Mouse (Mus musculus) heart, embryonic 16.5 days (tissue): ENCODE measurements around the gene Fam205c. TPM values are rescaled to one million over a fixed set of nuclear protein-coding genes. Genes with fewer than 3 reads are reported as not detected.
"Not testable (repeated sequence)": the region's sequence is repeated elsewhere in the genome, so short reads cannot be mapped to it uniquely, and the experiment has no call there.

Source experiments
- ATAC-seq: fragments of 200-750 bp; cut with Nextera tagmentation; replicated peaks from 2 replicates; pipeline ENCODE4 v1.8.0; 2017; ENCODE audit warnings: moderate number of reproducible peaks; ENCODE audit not compliant: insufficient read depth, low FRiP score; ENCODE audit errors: extremely low read depth
- H3K27ac ChIP-seq: fragments of 300-500 bp; sonication (generic); 2 replicates; pipeline ENCODE4 v1.5.1; 2014; ENCODE audit warnings: mild to moderate bottlenecking, low read length, control low read depth, moderate library complexity
- H3K27me3 ChIP-seq: fragments of 300-500 bp; sonication (generic); 2 replicates; pipeline ENCODE4 v1.6.1; 2014; ENCODE audit warnings: low read length, mixed read lengths; ENCODE audit not compliant: control insufficient read depth, insufficient read depth
- H3K36me3 ChIP-seq: fragments of 300-500 bp; sonication (generic); 2 replicates; pipeline ENCODE4 v1.6.1; 2014; ENCODE audit not compliant: control insufficient read depth, insufficient read depth
- H3K4me1 ChIP-seq: fragments of 300-500 bp; sonication (generic); 2 replicates; pipeline ENCODE4 v1.6.1; 2014; ENCODE audit warnings: low read length, mixed read lengths; ENCODE audit not compliant: control insufficient read depth, insufficient read depth
- H3K4me2 ChIP-seq: fragments of 300-500 bp; sonication (generic); 2 replicates; pipeline ENCODE4 v1.6.1; 2014; ENCODE audit warnings: low read depth, mild to moderate bottlenecking, control low read depth, low read length
- H3K4me3 ChIP-seq: fragments of 300-500 bp; sonication (generic); 2 replicates; pipeline ENCODE4 v1.5.1; 2014; ENCODE audit warnings: mild to moderate bottlenecking, control low read depth, low read length
- H3K9ac ChIP-seq: fragments of 300-500 bp; sonication (generic); 2 replicates; pipeline ENCODE4 v1.6.1; 2014; ENCODE audit warnings: low read length, control low read depth
- H3K9me3 ChIP-seq: fragments of 300-500 bp; sonication (generic); replicated peaks from 2 replicates; pipeline ENCODE4 v1.6.1; 2016; ENCODE audit warnings: low read length; ENCODE audit not compliant: control insufficient read depth
- WGBS: fragments of 180-500 bp; shearing (Covaris S2); extraction: QIAGEN DNeasy Blood & Tissue Kit; methylation state at CpG from one replicate; pipeline ENCODE4 v1.1.7; 2014; 5-methylcytosine and 5-hydroxymethylcytosine counted together
- polyA plus RNA-seq: library from polyadenylated mRNA; unstranded; fragments of >200 nt; fragmentation: Nextera tagmentation; extraction: Ambion mirVana; gene quantifications from 2 replicates; pipeline ENCODE4 v1.2.1, GENCODE M21; 2015

Gene Fam205c
- polyA plus RNA-seq, 1 experiment from 2014 or later = 0.13 TPM

DNA sequence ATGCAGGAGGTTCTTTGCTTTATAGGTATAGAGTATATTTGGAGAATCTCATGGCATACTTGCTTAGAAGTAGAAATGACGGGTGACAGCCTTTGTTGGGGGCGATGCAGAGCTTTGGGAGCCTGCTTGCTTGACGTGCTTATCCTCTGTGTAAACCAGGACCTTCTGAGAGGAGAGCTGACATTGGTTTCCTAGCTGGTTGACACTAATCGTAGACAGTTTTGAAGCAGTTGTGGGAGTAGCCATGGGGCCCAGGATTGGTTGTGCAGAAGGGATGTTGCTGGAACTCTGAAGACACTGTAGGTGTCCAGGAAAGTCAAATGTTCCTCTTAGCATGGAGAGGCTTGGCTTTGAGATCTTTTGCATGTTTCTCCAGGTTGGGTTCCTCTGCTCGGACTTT, 5.8 kb downstream of the Fam205c start:
- Histone ChIP-seq H3K9me3 (no peaks in the 10 kb centered on the region), H3K27ac (no peak overlapping the region)
- 77% methylated on average over 5 of the region's 5 CpGs for WGBS

GRCm38 (mm10) chr4:42867390-42867789, 6.6 kb downstream of the Fam205c start:
- no peak overlapping the region for H3K27ac ChIP-seq
- H3K4me3 ChIP-seq = no peak overlapping the region
- H3K4me2 ChIP-seq = no peak overlapping the region
- no peaks in the 10 kb centered on the region for H3K27me3 ChIP-seq
- 50% methylated on average over 3 of the region's 3 CpGs for WGBS
- no peak for ATAC-seq
- H3K36me3 ChIP-seq = no peaks in the 10 kb centered on the region
- no peaks in the 10 kb centered on the region for H3K9me3 ChIP-seq
- H3K9ac ChIP-seq = no peak overlapping the region
- H3K4me1 ChIP-seq = no peaks in the 10 kb centered on the region

More for the DNA sequence above, 5.8 kb downstream of the Fam205c start:
- Histone ChIP-seq H3K4me1 (no peaks in the 10 kb centered on the region), H3K9ac (no peak overlapping the region), H3K4me2 (no peak overlapping the region), H3K36me3 (no peaks in the 10 kb centered on the region), H3K4me3 (no peak overlapping the region), H3K27me3 (no peaks in the 10 kb centered on the region)
- no peak for ATAC-seq

DNA sequence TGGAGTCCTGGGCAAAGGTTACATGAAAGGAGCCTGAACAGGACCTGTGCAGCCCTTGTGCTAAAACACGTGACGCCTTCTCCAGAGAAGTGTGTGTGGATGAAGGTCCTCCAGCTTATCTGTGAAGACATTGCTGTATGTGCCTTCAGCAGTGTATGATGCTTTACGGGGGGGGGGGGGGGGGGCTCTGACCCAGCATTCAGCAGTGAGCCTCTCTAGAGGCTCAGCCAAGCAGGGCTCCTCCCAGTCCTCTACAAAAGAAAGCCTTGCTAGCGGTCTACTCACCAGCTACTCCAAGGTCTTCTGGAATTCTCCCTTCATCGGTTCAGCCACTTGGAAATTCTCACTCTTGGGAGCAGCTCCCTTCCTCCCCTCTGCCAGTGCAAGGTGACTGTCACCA, 10.5 kb downstream of the Fam205c start:
- H3K36me3 ChIP-seq, H3K9ac ChIP-seq, H3K27ac ChIP-seq, ATAC-seq, H3K4me2 ChIP-seq, H3K4me3 ChIP-seq, H3K4me1 ChIP-seq, H3K9me3 ChIP-seq, H3K27me3 ChIP-seq: not testable (repeated sequence)
- WGBS = 76% methylated on average over 5 of the region's 5 CpGs

DNA sequence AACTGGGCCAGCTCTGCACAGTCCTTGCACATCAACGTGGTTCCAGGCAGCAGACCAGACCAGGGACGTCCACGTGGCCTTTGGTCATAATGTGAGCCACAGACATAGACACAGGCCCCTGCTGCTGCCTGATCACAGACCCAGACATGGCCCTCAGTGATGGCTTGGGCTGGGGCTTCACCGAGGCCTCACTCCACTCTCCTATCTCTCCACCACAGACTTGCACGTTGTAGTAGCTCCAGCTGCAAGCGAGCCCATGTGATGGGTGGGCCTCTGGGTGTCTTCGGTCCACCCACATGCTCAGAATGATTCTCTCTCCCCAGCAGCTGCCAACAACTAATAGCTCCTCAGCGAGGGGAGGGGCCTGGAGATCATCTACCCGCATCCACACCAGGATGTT, 13.6 kb downstream of the Fam205c start:
- H3K4me1 ChIP-seq, H3K4me3 ChIP-seq, H3K9me3 ChIP-seq, H3K27me3 ChIP-seq, ATAC-seq, H3K27ac ChIP-seq, H3K9ac ChIP-seq, H3K4me2 ChIP-seq, H3K36me3 ChIP-seq: not testable (repeated sequence)
- 69% methylated on average over 9 of the region's 9 CpGs for WGBS

- not testable (repeated sequence) for H3K4me2 ChIP-seq, H3K4me3 ChIP-seq, ATAC-seq, H3K27ac ChIP-seq, H3K9me3 ChIP-seq, H3K9ac ChIP-seq, H3K27me3 ChIP-seq, H3K36me3 ChIP-seq, H3K4me1 ChIP-seq
- WGBS = 58% methylated on average over 1 of the region's 1 CpGs
Observed at GRCm38 (mm10) chr4:42856671-42857070, 17.4 kb downstream of the Fam205c start, which contains the start of gene Gm12394. TSS of gene Gm12394 (minus strand) at chr4:42856771.

DNA sequence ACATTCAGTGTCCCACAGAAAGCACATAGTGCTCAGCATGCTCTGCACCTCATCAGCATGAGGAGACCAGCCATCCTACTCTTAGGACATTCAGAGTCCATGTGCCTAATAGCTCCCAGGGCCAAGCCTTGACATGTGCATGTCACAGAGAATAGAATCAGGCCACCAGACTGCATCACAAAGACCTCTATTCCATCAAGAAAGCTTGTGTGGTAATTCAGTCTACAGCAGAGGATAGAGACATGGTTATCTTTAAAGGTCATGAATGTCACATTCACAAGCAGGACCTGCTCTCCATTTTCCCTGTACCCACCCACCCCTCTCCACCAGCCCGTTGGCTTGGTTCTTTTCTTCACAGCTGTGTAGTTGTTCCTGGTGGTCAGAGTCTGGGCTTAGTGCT, 20.2 kb downstream of the Fam205c start, which contains the start of gene Fam205a1:
Fam205a1 (minus strand) TSS at position 101 of the 400 bp plus-strand sequence.
- not testable (repeated sequence) for H3K9me3 ChIP-seq, H3K27ac ChIP-seq, H3K27me3 ChIP-seq, H3K4me1 ChIP-seq, ATAC-seq, H3K9ac ChIP-seq, H3K4me3 ChIP-seq, H3K4me2 ChIP-seq, H3K36me3 ChIP-seq
- WGBS = 73% methylated on average over 1 of the region's 1 CpGs

Other genes with a start within 250 kb of the Fam205c start
- gene Gm2564, start 244.5 kb downstream of the Fam205c start, polyA plus RNA-seq = 0.25 and 0.92 TPM in 2 replicates
- not detected in 2 replicates for gene Ccl27b, start 219.0 kb downstream of the Fam205c start, polyA plus RNA-seq
- 0.12 TPM in 1 of 2 replicates, not detected in the other for gene Il11ra2, start 212.3 kb downstream of the Fam205c start, polyA plus RNA-seq
- not detected in 2 replicates for gene 4930578G10Rik, start 138.7 kb downstream of the Fam205c start, polyA plus RNA-seq
- gene Ccl19, start 117.7 kb downstream of the Fam205c start, polyA plus RNA-seq = 0.59 and 1.1 TPM in 2 replicates
- 51.2 and 59.1 TPM in 2 replicates for gene Ccl21a, start 100.2 kb downstream of the Fam205c start, polyA plus RNA-seq
- gene Fam205a1, start 20.3 kb downstream of the Fam205c start, polyA plus RNA-seq = 0.06 TPM in 1 of 2 replicates, not detected in the other
- 0.04 TPM in 1 of 2 replicates, not detected in the other for gene Gm12394, start 17.5 kb downstream of the Fam205c start, polyA plus RNA-seq
- gene Phf24, start 42.4 kb upstream of the Fam205c start, polyA plus RNA-seq = 4.8 and 5.8 TPM in 2 replicates
- gene Dnajb5, start 75.6 kb upstream of the Fam205c start, polyA plus RNA-seq = 16.9 and 17.2 TPM in 2 replicates
- gene 1700022I11Rik, start 95.4 kb upstream of the Fam205c start, polyA plus RNA-seq = 0.47 and 1.4 TPM in 2 replicates
- 457 and 488 TPM in 2 replicates for gene Vcp, start 126.3 kb upstream of the Fam205c start, polyA plus RNA-seq
- gene Fancg, start 136.3 kb upstream of the Fam205c start, polyA plus RNA-seq = 12.9 and 13.0 TPM in 2 replicates
- gene Pigo, start 151.6 kb upstream of the Fam205c start, polyA plus RNA-seq = 15.8 and 17.8 TPM in 2 replicates
- gene Stoml2, start 157.5 kb upstream of the Fam205c start, polyA plus RNA-seq = 222 and 234 TPM in 2 replicates
- gene Fam214b, start 172.0 kb upstream of the Fam205c start, polyA plus RNA-seq = 14.3 and 15.4 TPM in 2 replicates
- 9.1 and 11.3 TPM in 2 replicates for gene Unc13b, start 184.7 kb upstream of the Fam205c start, polyA plus RNA-seq